19 mouse cellular contexts compared by ENCODE assay signal in genomic region chr6:57639531-57639930, GRCm38 (mm10).
"Had no signal": no experiment of that assay in that cellular context is flagged by ENCODE, and none has a peak within 500 bp of the region (broad histone marks: within the 10 kb centered on the region; RNA-seq: fewer than 3 reads in every experiment).

No protein-coding gene starts in this region.

- H3K27ac ChIP-seq: midbrain, embryonic 10.5 days; midbrain, embryonic 12.5 days; neural tube, embryonic 13.5 days; neural tube, embryonic 15.5 days had no signal

- H3K36me3 ChIP-seq: midbrain, embryonic 10.5 days; midbrain, embryonic 12.5 days; neural tube, embryonic 13.5 days; neural tube, embryonic 15.5 days had no signal

- DNase-seq: lung, adult 18-20 months; lung, embryonic 14.5 days; lung, postnatal 10 days; lung, postnatal 4 days; midbrain, embryonic 14.5 days; retina, postnatal 1 day; right cerebral cortex, adult 18-20 months; right cerebral cortex, postnatal 25 days; right cerebral cortex, postnatal 4 days; spleen, adult 18-20 months; thymus, adult 18-20 months; thymus, postnatal 14 days; thymus, postnatal 36 days had no signal

- H3K9me3 ChIP-seq: midbrain, embryonic 10.5 days; midbrain, embryonic 12.5 days; neural tube, embryonic 13.5 days; neural tube, embryonic 15.5 days had no signal

- H3K9ac ChIP-seq: lung, embryonic 14.5 days; midbrain, embryonic 12.5 days; neural tube, embryonic 13.5 days; neural tube, embryonic 15.5 days had no signal

- H3K4me3 ChIP-seq: midbrain, embryonic 10.5 days; midbrain, embryonic 12.5 days; myocyte; neural tube, embryonic 13.5 days; neural tube, embryonic 15.5 days had no signal

- H3K4me1 ChIP-seq: midbrain, embryonic 10.5 days; midbrain, embryonic 12.5 days had no signal

- ATAC-seq: midbrain, embryonic 16.5 days had no signal
